Mouse (Mus musculus) cortical plate, adult 2 months (tissue): ENCODE measurements around the gene Mog. TPM values are rescaled to one million over a fixed set of nuclear protein-coding genes. Genes with fewer than 3 reads are reported as not detected.
"Not testable (repeated sequence)": the region's sequence is repeated elsewhere in the genome, so short reads cannot be mapped to it uniquely, and the experiment has no call there.

Experiments used
- H3K27ac ChIP-seq: fragments of 200-500 bp; 2 replicates; pipeline ENCODE4 v1.5.1; 2012; ENCODE audit warnings: low read length, control low read depth, inconsistent platforms; ENCODE audit not compliant: insufficient read depth
- H3K4me1 ChIP-seq: fragments of 200-500 bp; 2 replicates; pipeline ENCODE4 v1.6.1; 2011; ENCODE audit warnings: low read length; ENCODE audit not compliant: control insufficient read depth, insufficient read depth
- H3K4me3 ChIP-seq: fragments of 200-500 bp; 2 replicates; pipeline ENCODE4 v1.5.1; 2011; ENCODE audit warnings: mild to moderate bottlenecking, low read length, control low read depth; ENCODE audit not compliant: insufficient read depth
- CTCF ChIP-seq: fragments of 200-500 bp; IDR thresholded peaks from 2 replicates; pipeline ENCODE4 v1.5.1; 2011; ENCODE audit warnings: mild to moderate bottlenecking, control low read depth, low read length; ENCODE audit not compliant: insufficient read depth; ENCODE audit errors: extremely low read depth
- POLR2A ChIP-seq: fragments of 200-500 bp; IDR thresholded peaks from 2 replicates; pipeline ENCODE4 v1.6.1; 2011; ENCODE audit warnings: mild to moderate bottlenecking, low read length, control low read depth; ENCODE audit not compliant: insufficient read depth; ENCODE audit errors: extremely low read depth
- polyA plus RNA-seq: library from polyadenylated mRNA; depleted of rRNA; stranded (reverse); fragments of >200 nt; gene quantifications from 2 replicates; pipeline ENCODE4 v1.2.3, GENCODE M21; 2012

Mog gene
- polyA plus RNA-seq, 1 experiment: 128 TPM

DNA sequence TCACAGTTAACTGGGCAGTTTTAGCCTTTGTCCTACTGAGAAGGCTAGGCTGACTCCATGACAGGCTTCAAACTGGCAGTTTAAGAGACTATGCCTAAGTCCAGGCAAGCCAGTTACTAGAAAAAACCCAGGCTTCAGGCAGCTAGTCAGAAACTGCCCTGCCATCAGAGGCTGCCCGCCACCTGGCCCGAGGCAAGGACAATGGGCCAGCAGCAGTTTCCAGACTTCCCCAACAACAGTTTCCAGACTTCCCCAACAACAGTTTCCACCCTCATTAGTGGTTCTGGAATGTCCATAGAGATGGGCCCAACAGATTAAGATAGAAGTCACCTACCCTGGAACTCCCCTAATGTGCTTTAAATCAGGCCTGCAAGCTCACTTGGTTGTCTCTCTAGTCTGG is 3.2 kb upstream of the Mog start:
- TF ChIP-seq CTCF (no peak), POLR2A (no peak)
- Histone ChIP-seq H3K4me1 (no peaks in the 10 kb centered on the region), H3K4me3 (no peak overlapping the region), H3K27ac (no peak overlapping the region)

DNA sequence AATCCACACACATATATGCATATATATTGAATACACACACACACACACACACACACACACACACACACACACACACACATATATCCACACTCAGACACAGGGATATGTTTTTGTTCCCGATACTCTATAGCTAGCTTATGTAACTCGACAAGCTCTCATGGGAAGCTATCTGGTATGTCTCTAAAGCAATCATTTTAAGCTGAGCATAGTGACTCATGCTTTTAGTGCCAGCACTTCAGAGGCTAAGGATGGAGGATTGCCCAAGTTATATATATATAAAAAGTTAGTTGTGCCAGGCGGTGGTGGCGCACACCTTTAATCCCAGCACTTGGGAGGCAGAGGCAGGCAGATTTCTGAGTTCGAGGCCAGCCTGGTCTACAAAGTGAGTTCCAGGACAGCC is 4.0 kb downstream of the Mog start:
- H3K4me1 ChIP-seq, H3K27ac ChIP-seq, H3K4me3 ChIP-seq: not testable (repeated sequence)

DNA sequence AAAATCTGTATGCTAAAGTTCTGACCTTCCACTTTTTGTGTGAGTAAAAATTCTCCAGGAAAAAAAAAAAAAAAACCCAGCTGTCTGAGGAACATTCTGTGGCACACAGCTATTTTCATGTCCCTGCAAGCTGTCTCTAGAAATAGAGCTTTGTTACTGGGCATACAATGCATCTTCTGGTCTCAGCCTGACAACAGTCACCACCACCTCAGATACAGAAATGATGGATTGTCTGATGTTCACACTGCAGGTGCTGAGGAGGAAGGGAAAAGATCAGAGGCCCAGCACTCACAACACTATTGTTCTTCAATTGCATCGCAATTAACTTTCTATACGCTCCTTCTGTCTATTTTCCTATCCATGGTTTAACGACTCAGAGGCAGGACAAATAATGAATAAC is 4.9 kb downstream of the Mog start:
- Histone ChIP-seq H3K27ac (peak overlapping the region; percentile 95; the same call in 1 of the 2 replicates), H3K4me3 (no peak overlapping the region), H3K4me1 (peaks cover 4% of the 10 kb centered on the region; the same call in 1 of the 2 replicates)
- TF ChIP-seq CTCF (no peak), POLR2A (no peak)

DNA sequence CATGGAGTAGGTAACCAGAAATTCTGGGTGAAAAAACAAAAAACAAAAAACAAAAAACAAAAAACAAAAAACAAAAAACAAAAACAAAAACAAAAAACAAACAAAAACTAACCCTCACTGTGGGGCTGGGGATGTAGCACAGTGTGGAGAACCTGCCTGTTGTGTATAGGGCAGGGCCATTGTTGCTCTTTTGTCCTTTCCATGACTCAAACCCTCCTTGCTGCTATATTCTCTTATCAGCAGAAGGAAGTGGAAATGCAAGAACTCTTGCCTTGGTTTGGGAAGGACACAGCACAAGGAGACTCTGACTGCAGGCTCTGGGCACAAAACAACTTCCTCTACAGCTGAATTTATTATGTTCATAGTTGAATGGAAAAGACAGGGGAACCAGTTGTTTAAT is 6.9 kb downstream of the Mog start:
- H3K4me3 ChIP-seq: no peak overlapping the region
- peaks cover 4% of the 10 kb centered on the region; the same call in 1 of the 2 replicates for H3K4me1 ChIP-seq
- H3K27ac ChIP-seq: no peak overlapping the region
- TF ChIP-seq CTCF: no peak
- TF ChIP-seq POLR2A: no peak

DNA sequence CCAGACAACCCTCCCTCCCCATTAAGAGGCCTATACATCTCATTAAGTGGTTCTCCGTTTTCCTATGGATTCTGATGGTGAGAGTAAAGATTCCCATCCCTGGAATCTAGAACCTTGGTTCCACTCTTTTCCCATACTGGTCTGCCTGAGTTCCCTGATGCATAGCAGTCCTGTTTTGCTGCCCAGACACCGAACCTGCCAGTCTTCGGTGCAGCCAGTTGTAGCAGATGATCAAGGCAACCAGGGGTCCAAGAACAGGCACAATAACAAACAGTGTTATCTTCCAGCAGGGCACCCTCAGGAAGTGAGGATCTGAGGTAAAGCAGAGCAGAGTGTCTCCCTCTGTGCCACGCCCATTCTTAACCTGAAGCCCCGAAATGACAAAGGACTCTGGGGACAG is 11.1 kb downstream of the Mog start:
- Histone ChIP-seq H3K4me3 (no peak overlapping the region), H3K4me1 (no peaks in the 10 kb centered on the region), H3K27ac (no peak overlapping the region)
- TF ChIP-seq POLR2A (no peak), CTCF (no peak)

DNA sequence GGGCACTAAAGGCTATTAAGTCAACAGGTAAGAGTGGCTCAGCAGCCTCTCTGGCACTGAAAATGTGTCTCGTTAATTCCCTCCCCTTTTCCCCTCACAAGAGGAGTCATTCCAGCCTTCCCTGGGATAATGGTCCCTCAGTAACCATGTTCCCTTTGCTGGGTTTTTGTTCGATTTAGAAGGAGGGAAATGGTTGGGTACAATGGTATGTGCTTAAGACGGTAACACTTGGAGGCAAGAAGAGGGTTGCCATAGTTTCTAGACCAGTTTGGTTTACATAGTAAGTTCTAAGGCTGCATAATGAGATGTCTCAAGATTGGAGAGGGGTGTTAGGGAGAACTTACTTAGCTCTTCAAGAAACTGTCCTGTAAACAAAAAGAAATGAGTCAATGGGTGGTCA is 11.5 kb downstream of the Mog start:
- Histone ChIP-seq H3K4me1 (no peaks in the 10 kb centered on the region), H3K4me3 (no peak overlapping the region), H3K27ac (no peak overlapping the region)
- no peak for TF ChIP-seq CTCF
- TF ChIP-seq POLR2A: no peak

DNA sequence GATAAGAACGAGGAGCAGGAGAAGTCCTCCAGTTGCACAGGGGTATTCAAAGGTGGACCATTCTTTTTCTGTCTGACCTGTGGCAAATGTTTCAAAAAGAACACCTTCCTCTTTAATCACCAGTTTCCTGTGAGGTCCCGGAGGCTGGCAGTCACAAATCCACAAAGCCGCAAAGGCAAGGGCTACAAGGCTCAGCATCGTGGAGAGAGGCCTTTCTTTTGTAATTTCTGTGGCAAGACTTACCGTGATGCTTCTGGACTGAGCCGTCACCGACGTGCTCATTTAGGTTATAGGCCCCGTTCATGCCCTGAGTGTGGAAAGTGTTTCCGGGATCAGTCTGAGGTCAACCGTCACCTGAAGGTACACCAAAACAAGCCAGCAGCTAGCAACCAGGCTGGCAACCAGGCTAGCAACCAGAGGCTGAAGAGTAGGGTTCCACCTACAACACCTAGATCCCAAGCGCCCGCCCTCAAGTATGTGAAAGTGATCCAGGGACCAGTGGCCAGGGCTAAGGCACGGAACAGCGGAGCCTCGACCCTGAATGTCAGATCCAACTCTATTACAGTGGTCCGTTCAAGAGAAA is 13.6 kb downstream of the Mog start:
- no peak overlapping the region for H3K27ac ChIP-seq
- TF ChIP-seq POLR2A: no peak
- TF ChIP-seq CTCF: no peak
- no peaks in the 10 kb centered on the region for H3K4me1 ChIP-seq
- H3K4me3 ChIP-seq: no peak overlapping the region

DNA sequence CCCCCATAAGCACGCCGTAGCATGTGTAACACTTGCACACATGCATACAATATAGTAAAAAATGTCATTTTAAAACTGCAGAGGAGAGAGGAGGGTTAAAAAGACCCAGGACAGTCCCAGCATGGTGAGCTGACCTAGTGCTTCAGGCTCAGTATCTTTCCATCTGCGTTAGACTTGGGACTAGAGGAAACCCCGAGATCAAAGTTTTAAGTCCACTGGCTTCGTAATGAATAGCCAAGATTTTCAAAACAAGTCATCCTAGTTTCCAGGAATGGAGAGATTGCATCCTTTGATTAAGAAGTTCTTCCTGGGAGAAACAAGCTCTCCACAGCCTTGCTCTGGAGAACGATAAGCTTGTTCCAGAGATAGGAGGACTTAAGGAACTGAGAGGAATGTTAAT is 15.0 kb downstream of the Mog start:
- Histone ChIP-seq H3K4me3 (no peak overlapping the region), H3K27ac (no peak overlapping the region), H3K4me1 (no peaks in the 10 kb centered on the region; the same call in 1 of the 2 replicates)
- TF ChIP-seq CTCF: no peak
- no peak for TF ChIP-seq POLR2A

DNA sequence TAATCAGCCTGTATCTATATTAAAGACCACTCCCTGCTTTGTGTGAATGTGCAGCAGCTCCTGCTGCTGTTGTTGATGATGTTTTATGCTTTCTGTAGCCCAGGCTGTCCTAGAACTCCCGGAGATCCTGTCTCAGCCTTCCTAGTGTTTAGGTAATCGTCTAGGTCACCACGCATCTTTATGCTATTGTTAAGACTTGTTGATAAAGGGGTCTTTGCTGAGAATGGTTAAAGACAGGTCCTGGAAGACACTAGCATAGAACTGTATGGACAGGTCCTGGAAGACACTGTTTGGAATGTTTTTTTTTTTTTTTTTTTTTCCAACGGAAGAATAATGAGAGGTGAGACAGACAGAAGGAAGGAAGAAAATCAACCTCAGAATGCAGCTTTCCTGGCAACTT is 19.8 kb downstream of the Mog start:
- H3K27ac ChIP-seq: no peak overlapping the region
- TF ChIP-seq POLR2A (no peak), CTCF (no peak)
- no peaks in the 10 kb centered on the region; the same call in 1 of the 2 replicates for H3K4me1 ChIP-seq
- peak overlapping the region; percentile 60; the same call in 1 of the 2 replicates for H3K4me3 ChIP-seq

DNA sequence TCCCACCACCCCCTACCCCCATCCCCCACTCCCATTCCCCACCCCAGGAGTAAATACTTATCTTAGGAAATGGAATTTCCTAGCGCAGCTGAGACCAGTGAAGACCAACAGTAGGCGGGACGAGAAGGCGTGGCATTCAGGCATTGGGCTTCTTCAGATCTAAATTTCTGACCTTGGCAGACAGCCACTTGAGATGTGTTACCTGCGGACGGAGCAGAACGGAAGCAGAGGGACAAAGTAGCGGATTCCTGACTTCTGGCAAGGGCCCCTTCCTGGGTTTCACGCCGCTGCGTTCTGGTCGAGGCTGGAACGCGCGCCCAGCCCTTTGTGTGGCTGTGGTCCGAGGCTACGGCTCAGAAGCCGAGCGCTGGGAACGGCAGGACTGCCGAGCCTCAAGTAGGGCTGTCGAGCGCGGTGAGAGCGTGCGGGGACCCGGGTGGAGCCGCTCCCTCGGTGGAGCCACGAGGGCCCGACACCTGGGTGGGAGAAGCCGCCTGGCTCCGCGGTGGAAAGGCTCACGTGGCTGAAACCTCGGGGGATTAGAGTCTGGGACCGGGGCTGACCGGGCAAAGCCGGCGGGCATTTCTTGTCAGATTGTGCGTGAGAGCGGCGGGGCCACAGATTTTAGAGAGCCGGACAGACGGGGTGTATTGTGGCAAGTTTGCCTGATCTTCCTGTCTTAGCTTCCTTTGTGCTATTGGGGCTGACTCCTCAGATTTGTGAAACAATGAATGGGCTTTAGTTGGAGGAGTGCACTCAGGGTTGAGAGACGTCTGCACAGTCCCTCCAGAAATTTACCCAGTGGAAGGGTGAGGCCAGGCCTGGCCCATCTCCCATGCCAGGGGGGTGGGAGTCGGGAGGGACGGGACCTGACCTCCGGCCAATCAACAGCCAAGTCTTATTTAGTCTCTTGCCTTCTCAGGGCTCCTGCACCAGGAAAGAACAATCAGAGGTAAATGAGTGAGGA is 20.6 kb downstream of the Mog start:
- no peaks in the 10 kb centered on the region; the same call in 1 of the 2 replicates for H3K4me1 ChIP-seq
- peak overlapping the region; percentile 60 for H3K4me3 ChIP-seq
- no peak overlapping the region for H3K27ac ChIP-seq
- TF ChIP-seq CTCF: no peak
- TF ChIP-seq POLR2A: no peak

DNA sequence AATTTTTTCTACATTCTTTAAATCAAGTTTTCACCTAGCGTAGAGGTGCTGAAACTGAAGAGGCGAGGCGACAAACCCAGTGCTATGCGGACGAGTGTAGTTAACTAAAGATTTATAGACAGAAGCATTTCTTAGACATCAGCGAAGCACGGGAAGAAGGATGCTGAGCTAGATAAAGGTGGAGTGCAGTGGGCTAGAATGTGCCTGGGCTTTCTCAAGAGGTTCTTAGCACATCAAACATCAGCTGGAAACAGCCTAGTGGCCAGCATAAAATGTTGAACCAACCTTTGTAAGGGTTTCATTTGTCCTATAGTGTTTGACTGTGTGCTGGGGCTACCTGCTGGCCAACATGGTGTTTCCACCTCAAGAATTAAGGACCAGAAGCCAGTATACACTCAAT is 22.3 kb downstream of the Mog start, which contains the start of gene Zfp57:
Zfp57 (plus strand) TSS at position 301 of the 400 bp plus-strand sequence.
- Histone ChIP-seq H3K4me1 (no peaks in the 10 kb centered on the region; the same call in 1 of the 2 replicates), H3K27ac (no peak within 1 kb of the TSS), H3K4me3 (no peak within 1 kb of the TSS; the same call in 1 of the 2 replicates)
- TF ChIP-seq POLR2A: no peak
- TF ChIP-seq CTCF: no peak
